Mouse (Mus musculus) B cell, adult 62 days (primary cell): Measurements from ENCODE around the gene Glra3. TPM values are rescaled to one million over a fixed set of nuclear protein-coding genes. Genes with fewer than 3 reads are reported as not detected.

Experiments used
- total RNA-seq: library from RNA; stranded (reverse); gene quantifications from 4 replicates; pipeline ENCODE4 v1.2.4, GENCODE M21; 2023

Gene Glra3
- not detected in 4 replicates for total RNA-seq

DNA sequence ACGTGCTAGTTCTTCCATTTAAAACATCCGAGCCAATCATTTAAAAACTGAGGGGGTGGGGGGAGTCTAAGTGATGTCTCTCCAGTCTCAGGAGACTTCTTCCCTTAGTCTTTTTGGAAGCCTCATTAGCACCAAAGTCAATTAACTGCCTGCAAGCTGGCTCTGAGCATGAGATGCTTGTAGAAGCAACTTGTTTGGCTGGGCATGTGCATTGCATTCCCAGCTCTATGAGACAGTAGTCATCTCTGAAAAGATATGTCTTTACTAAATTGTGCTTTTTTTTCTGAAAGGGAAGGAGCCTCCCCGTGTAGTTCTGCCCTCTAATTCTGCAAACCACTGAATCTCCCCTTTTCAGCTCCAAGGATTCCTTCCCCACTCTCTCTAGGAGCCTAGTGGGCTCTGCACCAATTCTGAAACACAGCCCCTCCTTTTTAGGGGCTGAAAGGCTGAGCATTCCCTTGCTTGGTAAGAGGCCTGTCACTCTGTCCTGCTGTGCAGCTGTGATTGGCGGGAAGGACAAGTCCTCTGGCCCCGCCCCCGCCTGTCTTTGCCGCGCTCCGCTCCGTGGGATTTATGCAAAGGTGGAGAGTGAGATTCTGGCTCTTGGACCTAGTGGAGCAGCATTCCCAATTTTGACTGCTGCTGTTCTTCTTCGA is at the start of gene Glra3:
TSS of gene Glra3 (plus strand) at position 591 of the 656 bp plus-strand sequence.

DNA sequence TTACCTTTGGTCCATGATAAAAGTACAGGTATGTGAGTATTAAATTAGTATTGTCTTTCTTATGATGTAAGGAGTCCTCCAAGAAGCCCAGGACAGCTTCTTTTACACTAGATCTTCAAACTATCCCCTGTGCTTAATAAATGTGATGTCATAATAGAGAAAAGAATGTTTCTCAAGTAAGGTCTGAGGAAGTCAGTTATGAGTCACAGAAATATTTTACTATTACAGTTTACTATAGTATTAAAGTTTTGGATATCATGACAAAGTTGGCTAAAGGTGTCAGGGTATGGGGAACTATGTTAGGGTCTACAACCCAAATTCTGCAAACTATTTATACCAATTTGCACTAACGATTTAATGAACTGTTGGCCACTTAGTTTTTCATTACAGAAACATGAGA is 33.4 kb upstream of the Glra3 start, which contains the start of gene Adam29:
TSS of gene Adam29 (minus strand) at position 101 of the 400 bp plus-strand sequence.

Other genes starting within 250 kb of the Glra3 start
- not detected in 4 replicates for gene Adam29, start 33.5 kb upstream of the Glra3 start, total RNA-seq